Mouse (Mus musculus): ENCODE measurements around the gene Crebrf. TPM values are rescaled to one million over a fixed set of nuclear protein-coding genes. Genes with fewer than 3 reads are reported as not detected.

Crebrf gene
- polyA plus RNA-seq, 1 experiment = 1.4 TPM

DNA sequence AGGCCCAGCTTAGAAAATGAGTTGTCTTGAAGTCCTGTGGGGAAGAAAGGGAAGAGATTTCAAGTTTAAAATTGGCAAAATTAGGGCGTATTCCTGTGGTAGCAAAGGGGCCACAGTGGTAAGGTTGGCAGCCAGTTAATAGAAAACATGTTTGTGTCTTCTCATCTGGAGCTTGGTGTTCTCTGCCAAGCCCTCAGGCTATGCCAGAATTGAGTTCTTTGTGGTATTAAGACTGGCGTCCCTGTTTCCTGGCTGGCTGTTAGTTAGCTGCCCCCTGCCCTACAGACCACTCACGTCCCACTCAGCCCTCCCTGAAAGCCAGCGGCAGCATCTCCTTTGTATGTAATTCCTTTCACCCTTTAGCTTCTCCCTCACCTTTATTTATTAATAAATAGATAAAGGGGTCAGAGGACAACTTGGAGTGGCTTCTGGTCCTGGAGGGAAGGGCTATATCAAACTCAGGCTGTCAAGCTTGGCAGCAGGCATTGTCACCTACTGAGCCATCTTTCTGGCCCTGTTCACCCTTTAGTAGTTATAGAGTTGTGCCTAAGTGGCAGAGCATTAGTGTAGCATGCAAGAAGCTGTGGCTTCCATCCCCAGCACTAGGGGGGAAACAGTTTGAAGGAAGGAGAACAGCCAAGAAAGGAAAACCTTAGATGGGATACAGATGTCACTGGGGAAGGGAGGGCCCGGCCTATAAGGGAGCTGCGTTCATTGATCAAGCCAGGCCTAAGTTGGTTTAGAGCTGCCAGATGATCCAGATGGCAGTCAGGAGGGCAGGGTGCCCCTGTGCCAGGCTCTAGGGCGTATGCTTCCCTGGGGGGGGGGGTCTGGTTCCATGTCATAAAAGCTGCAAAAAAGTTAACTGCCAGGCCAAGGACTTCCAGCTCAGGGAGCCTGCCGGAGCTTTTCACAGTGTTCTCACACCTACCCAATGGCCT lies 26.4 kb upstream of the Crebrf start:
- Histone ChIP-seq H3K36me3 (replicated peaks; ENCODE audit: low read length) (peaks cover 77% of the 10 kb centered on the region), H3K4me3 (replicated peaks) (peak overlapping the region; percentile 33), H3K9me3 (no peaks in the 10 kb centered on the region), H3K27me3 (replicated peaks) (no peaks in the 10 kb centered on the region), H3K4me1 (peaks cover 89% of the 10 kb centered on the region)
- TF ChIP-seq FLI1 (IDR thresholded peaks at IDR 0.05; ENCODE audit: low read length) = no peak
- no peak for TF ChIP-seq GATA1 (IDR thresholded peaks at IDR 0.05; ENCODE audit: borderline replicate concordance, low read length)

DNA sequence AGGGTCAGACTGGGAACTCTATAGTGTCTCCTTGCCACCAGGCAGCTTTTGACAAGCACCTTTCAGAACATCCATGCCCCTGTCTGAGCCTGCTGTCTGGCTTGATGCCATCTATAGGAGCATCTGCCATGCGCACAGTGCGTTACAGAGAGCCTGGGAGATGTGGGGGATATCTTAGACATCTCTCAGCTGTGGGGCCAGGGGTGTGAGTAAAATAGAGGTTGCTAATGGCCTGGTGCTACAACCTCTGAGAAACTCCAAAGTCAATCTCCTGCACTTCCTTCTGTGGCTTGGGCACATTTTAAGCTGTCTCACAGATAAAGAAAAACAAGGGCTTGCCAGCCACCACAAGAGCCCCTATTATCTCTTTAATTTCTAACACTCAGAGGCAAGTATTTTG lies 25.6 kb upstream of the Crebrf start:
- Histone ChIP-seq H3K27me3 (replicated peaks) (no peaks in the 10 kb centered on the region), H3K4me1 (peaks cover 85% of the 10 kb centered on the region), H3K9me3 (no peaks in the 10 kb centered on the region), H3K4me3 (replicated peaks) (peak overlapping the region; percentile 67), H3K36me3 (replicated peaks; ENCODE audit: low read length) (peaks cover 77% of the 10 kb centered on the region)
- no peak for TF ChIP-seq GATA1 (IDR thresholded peaks at IDR 0.05; ENCODE audit: borderline replicate concordance, low read length)
- no peak for TF ChIP-seq FLI1 (IDR thresholded peaks at IDR 0.05; ENCODE audit: low read length)

DNA sequence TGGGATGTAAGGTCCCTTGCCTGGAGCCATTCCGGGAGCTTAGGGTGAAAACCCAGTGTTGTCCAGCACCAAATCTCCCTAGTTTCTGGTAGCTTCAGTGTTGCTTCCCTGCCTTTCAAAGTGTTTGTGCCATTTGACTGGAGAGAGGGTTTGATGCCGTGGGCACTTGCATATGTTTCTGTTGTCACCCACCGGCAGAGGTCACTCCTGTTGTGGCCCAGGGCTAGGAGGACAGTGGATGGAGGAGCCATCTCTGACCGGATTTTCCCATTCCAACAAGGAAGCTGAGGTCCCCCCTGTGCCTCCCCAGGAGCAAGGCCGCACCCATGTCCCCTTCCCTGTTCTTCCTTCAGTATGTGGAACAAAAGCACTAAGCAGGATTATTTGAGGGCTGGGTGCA lies 25.2 kb upstream of the Crebrf start:
- Histone ChIP-seq H3K4me3 (replicated peaks) (peak overlapping the region; percentile 46), H3K27me3 (replicated peaks) (no peaks in the 10 kb centered on the region), H3K36me3 (replicated peaks; ENCODE audit: low read length) (peaks cover 77% of the 10 kb centered on the region), H3K4me1 (peaks cover 82% of the 10 kb centered on the region), H3K9me3 (no peaks in the 10 kb centered on the region)
- TF ChIP-seq GATA1 (IDR thresholded peaks at IDR 0.05; ENCODE audit: borderline replicate concordance, low read length) (no peak), FLI1 (IDR thresholded peaks at IDR 0.05; ENCODE audit: low read length) (no peak)

DNA sequence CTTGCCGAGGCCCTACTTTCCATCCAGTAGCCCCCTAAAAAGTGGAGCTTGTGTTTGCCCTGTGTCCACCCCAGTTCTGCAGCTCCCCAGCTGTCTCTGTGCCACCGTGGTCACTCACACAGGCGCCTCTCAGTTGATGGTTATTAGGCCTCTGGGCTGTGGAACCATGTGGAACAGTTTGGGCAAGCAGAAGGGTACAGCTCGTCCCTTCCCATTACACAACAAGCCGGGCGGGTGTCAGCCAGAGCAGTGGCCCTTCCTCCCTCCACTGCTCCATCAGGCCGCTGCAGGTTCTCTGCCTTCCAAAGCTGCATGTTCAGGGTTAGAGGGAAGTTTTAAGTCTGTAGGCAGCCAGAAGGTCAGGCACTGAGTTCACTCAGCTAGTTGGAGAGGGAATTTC lies 24.3 kb upstream of the Crebrf start:
- peaks cover 73% of the 10 kb centered on the region for H3K4me1 ChIP-seq
- no peaks in the 10 kb centered on the region for H3K9me3 ChIP-seq
- peaks cover 79% of the 10 kb centered on the region for H3K36me3 ChIP-seq (replicated peaks; ENCODE audit: low read length)
- TF ChIP-seq GATA1 (IDR thresholded peaks at IDR 0.05; ENCODE audit: borderline replicate concordance, low read length) = no peak
- no peak for TF ChIP-seq FLI1 (IDR thresholded peaks at IDR 0.05; ENCODE audit: low read length)
- peak overlapping the region; percentile 69 for H3K4me3 ChIP-seq (replicated peaks)
- H3K27me3 ChIP-seq (replicated peaks) = no peaks in the 10 kb centered on the region

DNA sequence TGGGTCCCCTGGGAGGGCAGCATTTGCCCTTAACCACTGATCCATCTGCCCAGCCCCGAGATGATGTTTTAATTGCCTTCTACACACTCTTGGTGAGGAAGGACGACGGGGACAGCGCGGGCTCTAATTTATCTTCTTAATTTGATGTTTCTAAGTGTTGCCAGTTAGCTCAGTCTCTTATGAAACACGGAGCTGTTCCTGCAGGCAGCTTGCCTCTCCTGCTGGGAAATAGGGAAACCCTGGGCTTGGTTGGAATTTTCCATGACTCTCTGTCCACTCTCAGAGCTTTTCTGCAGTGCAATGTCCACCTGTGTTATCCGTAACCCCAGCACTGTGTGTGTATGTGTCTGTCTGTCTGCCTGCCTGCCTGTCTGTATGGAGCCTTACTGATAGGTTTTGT lies 22.0 kb upstream of the Crebrf start:
- TF ChIP-seq FLI1 (IDR thresholded peaks at IDR 0.05; ENCODE audit: low read length) (no peak), GATA1 (IDR thresholded peaks at IDR 0.05; ENCODE audit: borderline replicate concordance, low read length) (no peak)
- no peaks in the 10 kb centered on the region for H3K27me3 ChIP-seq (replicated peaks)
- H3K4me3 ChIP-seq (replicated peaks) = no peak overlapping the region
- H3K4me1 ChIP-seq = peaks cover 71% of the 10 kb centered on the region
- H3K36me3 ChIP-seq (replicated peaks; ENCODE audit: low read length) = peaks cover 82% of the 10 kb centered on the region
- H3K9me3 ChIP-seq = no peaks in the 10 kb centered on the region

DNA sequence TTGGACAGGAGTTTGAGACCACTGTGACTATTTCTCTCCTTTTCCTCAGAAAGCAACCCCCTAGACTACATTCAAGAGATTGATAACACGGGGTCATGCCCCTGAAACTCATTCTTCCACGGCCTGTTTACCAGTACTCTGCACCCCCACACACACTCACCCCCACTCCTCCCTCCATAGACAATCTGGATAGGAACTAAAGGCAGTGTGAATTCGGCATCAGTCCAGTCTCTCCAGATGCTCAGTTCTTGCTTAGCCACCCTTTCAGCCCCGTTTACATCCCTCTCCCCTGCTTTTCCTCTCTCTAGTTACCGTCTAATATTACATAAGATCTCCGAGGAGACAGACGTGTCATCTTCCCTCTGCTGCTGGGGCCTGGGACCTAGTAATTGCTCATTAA lies 21.3 kb upstream of the Crebrf start:
- Histone ChIP-seq H3K4me1 (peaks cover 71% of the 10 kb centered on the region), H3K27me3 (replicated peaks) (no peaks in the 10 kb centered on the region), H3K9me3 (no peaks in the 10 kb centered on the region), H3K4me3 (replicated peaks) (no peak overlapping the region), H3K36me3 (replicated peaks; ENCODE audit: low read length) (peaks cover 82% of the 10 kb centered on the region)
- TF ChIP-seq GATA1 (IDR thresholded peaks at IDR 0.05; ENCODE audit: borderline replicate concordance, low read length) (no peak), FLI1 (IDR thresholded peaks at IDR 0.05; ENCODE audit: low read length) (no peak)

DNA sequence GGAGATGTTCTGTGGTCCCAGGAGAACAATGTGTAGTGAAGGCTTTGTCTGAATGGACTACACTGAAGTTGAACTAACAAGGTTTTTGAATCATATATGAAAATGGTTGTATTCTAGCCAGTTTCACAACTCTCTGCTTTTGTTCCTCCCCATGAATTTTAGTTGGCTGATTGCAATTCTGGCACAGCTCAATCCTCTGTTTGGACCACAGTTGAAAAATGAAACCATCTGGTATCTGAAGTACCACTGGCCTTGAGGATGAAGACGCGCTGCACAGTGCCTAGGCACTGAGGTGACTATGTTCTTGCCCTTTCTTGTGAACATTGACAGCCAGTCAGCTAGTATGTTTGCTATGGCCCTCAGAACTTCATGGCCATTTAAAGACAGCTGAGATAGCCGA lies 20.3 kb upstream of the Crebrf start:
- no peak overlapping the region for H3K4me3 ChIP-seq (replicated peaks)
- H3K9me3 ChIP-seq = no peaks in the 10 kb centered on the region
- TF ChIP-seq GATA1 (IDR thresholded peaks at IDR 0.05; ENCODE audit: borderline replicate concordance, low read length) (no peak), FLI1 (IDR thresholded peaks at IDR 0.05; ENCODE audit: low read length) (no peak)
- H3K27me3 ChIP-seq (replicated peaks) = no peaks in the 10 kb centered on the region
- peaks cover 71% of the 10 kb centered on the region for H3K4me1 ChIP-seq
- peaks cover 88% of the 10 kb centered on the region for H3K36me3 ChIP-seq (replicated peaks; ENCODE audit: low read length)

DNA sequence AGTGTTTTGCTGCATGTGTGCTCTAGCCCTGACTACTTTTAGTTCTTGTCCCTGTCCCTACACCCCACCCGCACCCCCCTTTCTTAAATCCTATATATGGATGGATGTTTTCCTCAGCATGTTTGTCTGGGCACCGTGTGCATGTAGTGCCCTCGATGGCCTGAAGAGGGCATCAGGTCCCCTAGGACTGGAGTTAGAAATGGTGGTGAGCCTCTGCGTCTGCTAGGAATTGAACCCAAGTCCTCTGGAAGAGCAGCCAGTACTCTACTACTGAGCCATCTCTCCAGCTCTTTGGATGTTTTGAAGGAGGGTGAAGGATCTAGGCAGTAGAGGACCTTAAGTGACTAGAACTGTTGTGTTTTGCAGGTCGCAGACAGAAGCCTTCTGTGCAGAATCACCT lies 16.6 kb upstream of the Crebrf start:
- Histone ChIP-seq H3K4me1 (peaks cover 74% of the 10 kb centered on the region), H3K4me3 (replicated peaks) (no peak overlapping the region), H3K9me3 (no peaks in the 10 kb centered on the region), H3K27me3 (replicated peaks) (no peaks in the 10 kb centered on the region), H3K36me3 (replicated peaks; ENCODE audit: low read length) (peaks cover 94% of the 10 kb centered on the region)
- TF ChIP-seq GATA1 (IDR thresholded peaks at IDR 0.05; ENCODE audit: borderline replicate concordance, low read length) = no peak
- no peak for TF ChIP-seq FLI1 (IDR thresholded peaks at IDR 0.05; ENCODE audit: low read length)

DNA sequence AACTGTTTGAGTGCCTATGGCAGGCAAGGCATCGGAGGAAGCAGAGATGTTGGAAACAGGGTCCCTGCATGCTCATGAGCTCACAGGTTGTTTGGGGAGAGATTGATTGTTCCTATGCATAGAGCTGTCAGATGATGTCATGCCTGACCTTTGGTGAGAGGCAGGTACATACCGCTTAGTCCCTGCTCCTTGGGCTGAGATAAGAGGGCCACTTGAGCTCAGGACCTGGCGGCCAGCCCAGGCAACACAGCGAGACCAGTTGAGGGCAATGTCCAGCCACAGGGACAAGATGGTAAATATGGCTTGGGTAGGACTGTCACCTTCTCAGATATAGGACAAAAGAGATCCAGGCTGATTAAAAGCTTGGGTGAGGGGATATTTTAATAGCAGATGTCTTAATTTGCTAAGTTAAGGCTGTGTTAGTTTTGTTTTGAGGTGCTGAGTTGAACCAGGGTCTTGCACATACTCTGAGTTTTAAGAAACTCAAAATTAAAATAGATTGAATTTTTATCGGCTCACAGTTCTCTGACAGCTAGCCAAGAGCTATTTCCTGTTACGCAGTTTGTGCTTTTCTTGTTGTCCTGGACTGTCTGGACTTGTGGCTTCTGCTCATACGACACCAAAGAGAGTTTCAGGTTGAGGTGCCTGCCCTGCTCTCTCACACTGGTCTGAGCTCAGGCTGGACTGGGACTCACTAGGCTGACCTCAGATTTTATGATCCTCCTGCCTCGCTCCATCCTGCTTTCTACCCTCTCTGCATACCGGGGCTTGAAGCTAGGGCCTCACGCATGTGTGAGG lies 15.4 kb upstream of the Crebrf start:
- 0 out of 2 replicates have a peak, but pooled peaks cover 2% of the 10 kb centered on the region for H3K9me3 ChIP-seq
- peaks cover 87% of the 10 kb centered on the region for H3K36me3 ChIP-seq (replicated peaks; ENCODE audit: low read length)
- no peak overlapping the region for H3K4me3 ChIP-seq (replicated peaks)
- no peaks in the 10 kb centered on the region for H3K27me3 ChIP-seq (replicated peaks)
- TF ChIP-seq FLI1 (IDR thresholded peaks at IDR 0.05; ENCODE audit: low read length) (no peak), GATA1 (IDR thresholded peaks at IDR 0.05; ENCODE audit: borderline replicate concordance, low read length) (no peak)
- peaks cover 69% of the 10 kb centered on the region for H3K4me1 ChIP-seq

DNA sequence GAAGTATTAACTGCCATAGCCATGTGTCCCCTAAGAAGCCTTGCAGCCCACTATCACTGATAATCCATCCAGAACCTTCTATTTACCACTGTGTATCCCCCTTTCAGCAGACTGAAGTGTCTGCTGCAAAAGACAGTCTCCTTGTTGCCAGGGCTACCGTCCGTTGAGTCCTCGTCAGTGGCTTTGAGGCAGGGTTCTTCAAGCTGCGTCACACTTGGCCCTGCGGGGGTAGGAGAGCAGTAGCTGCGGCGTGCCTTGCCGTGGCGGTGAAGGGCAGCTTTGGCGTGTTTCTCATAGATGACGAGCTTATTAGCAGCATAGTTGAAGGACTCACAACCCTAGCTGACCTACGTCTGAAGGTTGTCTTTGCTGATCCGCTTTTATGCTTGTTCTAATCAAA lies 13.9 kb upstream of the Crebrf start:
- no peak for TF ChIP-seq FLI1 (IDR thresholded peaks at IDR 0.05; ENCODE audit: low read length)
- TF ChIP-seq GATA1 (IDR thresholded peaks at IDR 0.05; ENCODE audit: borderline replicate concordance, low read length) = no peak
- Histone ChIP-seq H3K9me3 (0 out of 2 replicates have a peak, but pooled peaks cover 2% of the 10 kb centered on the region), H3K4me1 (peaks cover 78% of the 10 kb centered on the region), H3K27me3 (replicated peaks) (no peaks in the 10 kb centered on the region), H3K36me3 (replicated peaks; ENCODE audit: low read length) (peaks cover 73% of the 10 kb centered on the region), H3K4me3 (replicated peaks) (no peak overlapping the region)
